Mouse (Mus musculus): ENCODE results near the gene Atp2a3.

Atp2a3 gene

DNA sequence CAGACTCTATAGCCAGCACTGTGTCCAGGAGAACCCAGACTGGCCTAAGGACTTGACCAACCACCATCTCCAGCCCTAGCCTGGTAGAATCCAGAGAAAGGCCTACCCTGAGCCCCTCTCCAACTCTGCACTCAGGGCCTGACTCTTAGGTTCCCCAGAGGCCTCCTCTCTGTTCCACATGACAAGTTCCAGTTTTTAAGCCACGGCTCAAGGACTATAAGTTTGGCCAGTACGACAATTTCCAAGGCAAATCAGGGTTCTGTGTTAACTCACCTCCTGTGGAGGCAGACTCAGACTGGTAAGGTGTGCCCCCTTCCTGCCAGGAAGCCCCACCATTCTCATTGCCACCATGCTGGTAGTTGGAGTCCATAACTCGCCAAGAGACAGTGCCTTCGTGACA, 6.8 kb upstream of the Atp2a3 start:
- no peak for DNase-seq (ENCODE audit: low read depth)

DNA sequence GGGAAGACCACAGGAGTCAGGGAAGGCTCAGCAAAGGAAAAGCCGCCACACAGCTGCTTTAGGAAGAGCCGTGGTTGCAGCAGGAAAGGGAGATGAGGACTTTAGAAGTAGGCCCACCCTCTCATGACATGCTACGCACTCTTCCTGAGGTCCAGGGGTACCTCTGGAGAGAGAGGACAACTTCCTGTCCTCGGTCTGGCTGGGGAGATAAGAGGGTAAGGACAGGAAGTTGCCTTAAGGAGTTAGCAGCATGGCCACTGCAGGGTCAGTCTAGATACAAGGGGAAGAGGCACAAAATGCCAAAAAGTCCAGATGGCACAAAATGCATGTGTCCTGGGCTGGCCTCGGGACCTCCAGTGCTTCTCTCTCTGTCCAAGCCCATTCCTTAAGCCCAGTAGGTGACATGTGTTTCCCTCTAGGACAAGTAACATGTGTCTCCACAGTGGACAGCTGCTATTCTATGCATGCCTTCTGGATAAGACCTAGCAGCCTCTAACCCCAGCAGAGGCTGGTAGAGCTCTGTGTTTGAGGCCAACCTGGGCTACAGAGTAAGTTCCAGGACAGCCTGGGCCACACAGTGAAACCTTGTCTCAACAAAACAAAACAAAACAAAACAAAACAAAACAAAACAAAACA, 5.5 kb upstream of the Atp2a3 start:
- DNase-seq (ENCODE audit: low read depth) = no peak

DNA sequence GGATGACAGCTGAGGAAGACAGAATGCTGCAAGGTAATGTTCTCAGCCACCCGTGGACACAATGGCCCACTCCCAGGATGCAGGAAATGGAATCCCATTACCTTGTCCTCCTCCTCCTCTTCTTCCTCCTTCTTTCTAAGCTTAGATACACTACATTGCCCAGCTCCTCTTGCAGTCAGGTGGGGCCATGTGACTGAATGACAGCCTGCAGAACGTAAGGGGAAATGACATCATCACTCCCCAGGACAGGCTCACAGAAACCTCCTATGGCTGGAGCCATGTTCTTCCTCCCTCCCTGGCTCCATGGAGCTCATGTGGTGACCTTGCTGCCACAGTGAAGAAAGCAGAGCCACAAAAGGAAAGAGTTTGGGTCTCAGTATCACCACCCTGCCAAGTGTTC, 3.7 kb upstream of the Atp2a3 start:
- peak; percentile 41 for DNase-seq (ENCODE audit: low read depth)

DNA sequence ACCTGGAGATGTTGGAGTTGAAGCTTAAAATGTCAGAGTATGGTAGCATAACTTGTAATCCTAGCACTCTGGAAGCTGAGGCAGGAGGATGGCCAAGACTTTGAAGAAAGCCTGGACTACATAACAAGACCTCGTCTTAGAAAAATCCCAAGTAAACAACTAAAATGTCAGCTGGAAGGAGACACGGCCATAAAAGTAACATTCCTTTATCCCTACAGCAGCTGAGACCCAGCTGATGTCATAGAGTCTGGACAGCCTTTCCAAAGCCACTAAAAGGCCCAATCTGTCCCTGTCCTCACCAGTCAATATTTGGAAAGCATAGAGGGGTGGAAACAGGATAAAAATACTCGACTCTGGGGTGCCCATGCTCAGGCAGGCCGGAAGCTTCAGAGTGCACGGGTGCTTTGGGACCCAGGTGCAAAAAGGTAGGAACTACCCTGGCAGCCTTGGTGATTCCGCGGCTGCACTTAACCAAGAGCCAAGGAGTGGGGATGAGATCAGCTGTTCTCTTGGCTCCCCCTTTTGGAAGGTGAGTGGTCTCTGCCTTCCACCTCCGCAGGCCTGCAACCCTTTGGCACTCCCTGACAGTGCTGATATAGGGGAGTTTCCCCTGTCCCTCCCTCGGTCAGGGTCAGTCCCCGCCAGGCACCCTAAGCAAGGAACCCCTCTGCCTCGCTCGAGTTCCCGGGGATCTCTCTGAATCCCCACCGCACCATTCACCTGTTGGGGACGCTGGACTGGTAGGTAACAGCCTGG, 867 bp upstream of the Atp2a3 start:
- no peak for DNase-seq (ENCODE audit: low read depth)

DNA sequence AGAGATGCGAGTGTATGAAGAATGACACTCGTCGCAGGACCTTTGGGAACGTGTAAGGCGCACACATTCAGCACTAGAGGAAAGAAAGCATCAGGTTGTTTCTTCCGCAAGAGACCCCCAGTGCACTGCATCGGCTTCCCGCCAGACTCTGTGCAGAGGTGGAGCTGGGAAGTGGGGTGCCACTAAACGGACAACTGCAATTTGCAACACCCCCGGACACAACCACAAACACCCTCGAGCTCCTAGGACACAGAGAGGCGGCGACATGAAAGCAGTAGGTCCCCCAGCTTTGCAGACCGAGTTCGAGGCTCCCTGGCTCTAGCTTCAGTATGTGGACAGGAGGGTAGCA, 272 bp upstream of the Atp2a3 start:
- no peak for DNase-seq (ENCODE audit: low read depth)

DNA sequence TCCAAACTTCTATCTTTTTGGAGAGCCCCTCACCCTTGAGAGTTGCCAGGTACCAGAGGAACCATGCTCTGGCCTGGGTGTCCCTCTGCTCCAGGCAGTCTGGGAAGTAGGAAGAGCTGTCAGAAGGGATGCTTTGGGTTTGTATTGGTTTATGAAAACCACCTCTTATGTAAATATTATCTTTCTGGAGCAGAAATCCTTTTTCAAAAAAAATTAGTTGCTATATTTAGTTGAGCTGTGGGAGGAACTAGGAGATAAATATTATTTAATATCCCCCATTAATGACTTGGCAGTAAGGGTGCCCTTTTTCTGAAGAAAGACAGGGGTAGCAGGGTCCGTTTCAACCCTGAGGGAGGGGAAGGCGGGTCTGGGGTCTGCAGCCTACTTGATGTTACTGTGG, 1.4 kb downstream of the Atp2a3 start:
- no peak for DNase-seq (ENCODE audit: low read depth)

DNA sequence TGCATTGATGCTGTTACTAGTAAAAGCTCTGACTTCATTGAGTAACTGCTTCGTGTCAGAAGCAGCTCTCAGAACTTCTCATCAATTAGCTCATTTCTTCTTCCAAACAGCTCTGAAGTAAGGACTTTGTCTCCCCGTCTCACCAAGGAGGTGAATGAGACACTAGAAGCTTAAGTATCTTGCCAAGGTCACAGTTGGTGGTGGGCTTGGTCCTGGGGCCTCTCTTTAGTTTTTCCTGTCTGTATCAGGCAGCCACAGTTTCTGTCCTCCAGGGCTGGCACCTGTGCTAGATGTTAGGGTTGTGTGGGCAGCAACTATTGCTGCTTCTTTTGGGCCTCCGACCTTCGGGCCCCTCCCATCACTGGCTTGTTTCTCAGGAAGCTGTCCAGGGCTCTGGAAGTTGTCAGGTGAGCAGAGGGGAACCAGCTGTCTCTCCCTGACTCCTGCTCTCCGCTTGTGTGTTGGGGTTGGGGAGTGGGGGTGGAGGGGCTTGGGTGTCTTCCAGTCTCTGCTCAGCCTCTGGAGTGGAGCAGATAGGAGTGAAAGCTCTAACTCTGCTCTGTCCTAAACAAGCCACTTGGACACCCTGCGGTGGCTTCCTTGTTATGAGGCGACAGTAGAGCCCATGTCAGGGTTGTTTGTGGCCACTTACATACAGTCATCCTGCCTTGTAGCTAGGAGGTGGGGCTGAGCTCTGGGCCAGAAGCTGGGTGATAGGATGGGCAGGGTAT, 2.3 kb downstream of the Atp2a3 start:
- DNase-seq (ENCODE audit: low read depth) = no peak

DNA sequence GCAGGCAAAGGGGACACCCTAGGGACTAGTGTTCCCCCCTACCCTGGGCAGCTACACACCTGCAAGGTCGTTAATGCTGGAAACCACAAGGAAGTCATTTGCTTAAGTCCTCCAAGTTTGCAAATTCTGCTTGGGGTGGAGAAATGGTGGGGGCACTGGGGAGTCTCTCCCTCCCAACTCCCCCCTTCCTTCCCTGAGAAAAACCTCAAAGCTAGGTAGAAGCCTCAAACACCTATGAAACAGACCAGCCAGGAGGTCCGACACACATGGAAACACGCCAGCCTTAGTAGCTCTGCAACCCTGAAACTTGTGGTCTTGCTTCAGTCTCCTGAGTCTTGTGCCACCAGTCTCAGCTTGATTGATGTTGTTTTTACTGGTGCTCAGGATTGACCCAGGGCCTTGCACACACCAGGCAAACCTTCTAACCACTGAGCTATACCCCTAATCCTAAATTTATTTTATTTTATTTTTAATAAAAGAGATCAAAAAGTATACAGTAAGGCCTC, 2.9 kb downstream of the Atp2a3 start:
- DNase-seq (ENCODE audit: low read depth) = no peak

DNA sequence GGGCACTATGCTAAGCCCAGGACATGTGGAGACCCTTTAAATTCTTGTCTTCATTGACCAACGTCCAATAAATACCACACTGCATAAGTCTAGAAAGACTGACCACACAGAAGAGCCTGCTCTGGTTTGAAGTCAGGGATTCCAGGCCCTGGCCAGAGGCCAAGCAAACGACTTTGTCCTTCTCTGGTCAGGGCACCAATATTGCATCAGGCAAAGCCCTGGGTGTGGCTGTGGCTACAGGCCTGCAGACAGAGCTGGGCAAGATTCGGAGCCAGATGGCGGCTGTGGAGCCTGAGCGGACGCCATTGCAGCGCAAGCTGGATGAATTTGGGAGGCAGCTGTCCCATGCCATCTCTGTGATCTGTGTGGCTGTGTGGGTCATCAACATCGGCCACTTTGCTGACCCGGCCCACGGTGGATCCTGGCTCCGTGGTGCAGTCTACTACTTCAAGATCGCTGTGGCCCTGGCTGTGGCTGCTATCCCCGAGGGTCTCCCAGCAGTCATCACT, 14.1 kb downstream of the Atp2a3 start:
- DNase-seq (ENCODE audit: low read depth) = no peak

DNA sequence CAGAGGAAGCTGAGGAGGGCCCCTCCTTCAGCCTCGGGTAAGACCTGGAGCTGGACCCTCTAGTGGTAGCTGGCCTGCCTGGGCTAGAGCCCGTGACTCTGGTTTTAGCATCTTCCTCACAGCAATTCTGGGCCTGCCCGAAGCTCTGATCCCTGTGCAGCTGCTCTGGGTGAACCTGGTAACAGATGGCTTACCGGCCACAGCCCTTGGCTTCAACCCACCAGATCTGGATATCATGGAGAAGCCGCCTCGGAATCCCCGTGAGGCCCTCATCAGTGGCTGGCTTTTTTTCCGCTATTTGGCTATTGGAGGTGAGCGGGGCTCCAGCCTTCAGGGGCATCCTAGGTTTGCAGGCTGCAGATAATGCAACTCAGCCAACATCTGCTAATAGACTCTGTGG, 21.5 kb downstream of the Atp2a3 start:
- no peak for DNase-seq (ENCODE audit: low read depth)

DNA sequence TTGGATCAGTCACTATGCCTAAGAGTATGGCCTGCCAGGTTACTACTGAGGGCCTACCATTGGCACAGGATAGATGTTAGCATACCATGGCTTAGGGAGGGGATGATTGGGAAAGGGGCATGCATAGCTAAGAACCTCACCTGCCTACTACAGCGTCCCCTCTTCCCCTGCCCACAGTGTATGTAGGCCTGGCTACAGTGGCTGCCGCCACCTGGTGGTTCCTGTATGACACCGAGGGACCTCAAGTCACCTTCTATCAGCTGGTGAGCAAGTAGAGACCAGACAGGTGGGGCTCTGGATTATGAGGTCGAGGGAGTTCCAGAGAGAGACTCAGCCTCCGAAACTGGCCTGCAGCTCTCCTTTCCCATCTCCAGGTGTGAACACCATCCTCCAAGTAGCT, 22.3 kb downstream of the Atp2a3 start:
- peak; percentile 37 for DNase-seq (ENCODE audit: low read depth)

DNA sequence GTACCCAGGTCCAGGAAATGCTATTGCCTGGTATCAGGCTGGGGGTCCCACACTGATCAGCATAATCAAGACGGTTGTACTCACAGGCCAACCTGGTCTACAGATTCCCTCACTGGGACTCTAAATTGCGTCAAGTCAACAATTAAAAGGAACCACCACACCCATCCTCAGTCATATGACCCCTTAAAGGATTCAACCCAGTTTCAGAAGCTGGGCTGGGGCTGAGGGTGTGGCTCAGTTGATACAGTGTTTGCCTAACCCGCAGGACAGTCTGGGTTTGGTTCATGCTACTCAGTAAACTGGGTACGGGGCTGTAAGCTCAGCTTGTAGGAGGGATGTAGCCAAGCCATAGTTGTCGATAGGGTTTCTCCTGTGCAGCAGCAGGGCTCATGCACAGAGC, 25.8 kb downstream of the Atp2a3 start:
- DNase-seq (ENCODE audit: low read depth) = no peak

DNA sequence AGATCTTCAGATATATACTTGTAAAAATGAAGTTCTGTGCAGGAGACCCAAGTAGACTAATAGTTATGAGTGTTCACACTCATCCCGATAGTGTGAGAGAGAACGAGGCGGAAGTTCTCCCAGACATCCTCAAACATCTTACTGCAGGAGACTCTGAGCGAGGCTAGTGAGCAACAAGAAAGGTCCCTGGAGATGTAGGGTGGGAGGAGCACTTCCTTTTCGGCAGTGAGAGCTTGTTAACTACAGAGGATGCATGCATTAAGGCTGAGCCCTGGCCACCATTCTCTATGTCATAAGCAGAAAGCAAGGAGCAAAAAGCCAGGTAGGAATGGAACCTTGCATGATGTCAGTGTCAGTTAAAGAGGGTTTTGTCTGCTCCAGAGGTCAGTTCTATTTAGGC, 26.3 kb downstream of the Atp2a3 start:
- DNase-seq (ENCODE audit: low read depth) = no peak

DNA sequence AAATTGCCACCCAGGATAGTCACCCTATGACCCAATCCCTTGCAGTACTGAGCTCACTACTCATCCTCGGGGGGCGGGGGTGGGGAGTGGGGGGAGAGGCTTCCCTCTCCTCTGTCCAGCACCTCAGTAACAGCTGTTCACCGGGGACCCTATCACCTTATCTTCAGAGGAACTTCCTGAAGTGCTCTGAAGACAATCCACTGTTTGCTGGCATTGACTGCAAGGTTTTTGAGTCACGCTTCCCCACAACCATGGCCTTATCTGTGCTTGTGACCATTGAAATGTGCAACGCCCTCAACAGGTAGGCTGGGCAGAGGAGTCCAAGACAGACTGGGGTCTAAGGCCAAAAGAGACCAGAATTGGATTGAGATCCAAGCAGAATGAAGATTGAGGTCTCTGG, 26.8 kb downstream of the Atp2a3 start:
- no peak for DNase-seq (ENCODE audit: low read depth)

DNA sequence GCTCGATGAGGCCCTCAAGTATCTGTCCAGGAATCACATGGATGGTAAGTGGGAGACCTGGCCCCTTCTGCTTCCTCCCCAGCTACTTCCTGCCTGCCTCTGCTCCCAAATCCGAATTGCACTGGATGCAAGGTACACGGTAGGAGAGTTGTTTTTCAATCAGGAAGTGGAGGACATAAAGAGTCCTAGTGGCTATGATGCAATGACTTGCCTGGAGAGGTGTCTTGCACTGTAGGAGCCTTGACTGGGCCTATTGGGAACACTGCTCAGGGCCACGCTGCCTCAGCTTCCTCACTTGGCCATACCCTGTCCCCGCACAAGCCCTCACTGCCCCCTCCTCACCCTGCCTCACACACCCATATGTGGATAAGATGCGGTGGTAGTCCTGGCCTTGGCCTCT, 28.1 kb downstream of the Atp2a3 start:
- DNase-seq (ENCODE audit: low read depth) = no peak

DNA sequence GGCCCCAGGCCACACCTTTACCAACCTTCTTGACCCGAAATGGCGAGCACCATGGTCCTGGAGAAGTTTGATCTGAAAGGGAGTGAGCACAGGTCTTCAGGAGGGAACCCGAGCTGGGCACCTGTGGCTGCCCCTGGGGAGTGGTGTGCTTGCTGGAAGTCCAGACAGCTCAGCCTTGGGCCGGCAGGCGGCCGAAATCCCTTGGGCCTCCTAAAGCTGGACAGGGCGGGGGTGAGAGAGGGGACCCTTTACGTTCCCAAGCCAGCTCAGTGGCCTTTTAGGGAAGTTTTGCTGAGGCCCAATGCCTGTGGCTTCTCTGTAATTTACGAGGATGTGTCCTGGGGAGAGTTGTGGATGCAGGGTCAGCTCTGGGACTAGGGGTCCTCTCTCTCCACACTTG, 29.7 kb downstream of the Atp2a3 start:
- DNase-seq (ENCODE audit: low read depth) = no peak

DNA sequence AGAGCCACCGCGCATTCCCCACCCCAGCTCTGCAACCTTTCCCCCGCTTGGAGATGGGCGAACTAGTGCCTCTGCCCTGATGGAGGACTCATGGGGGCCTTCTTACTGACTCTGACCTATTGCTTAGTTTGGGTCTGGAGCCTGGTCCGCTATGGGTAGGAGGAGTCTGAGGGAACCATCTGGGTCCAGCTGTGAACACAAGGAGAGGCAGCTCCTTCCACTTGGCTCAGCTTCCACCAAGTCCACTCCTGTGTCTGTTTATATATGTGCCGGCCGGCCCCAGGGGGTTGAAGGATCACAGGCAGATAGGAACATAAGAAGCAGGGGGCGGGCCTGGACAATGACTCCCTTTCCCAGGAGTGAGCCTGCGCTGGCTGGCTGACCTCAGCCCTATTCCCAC, 31.0 kb downstream of the Atp2a3 start:
- no peak for DNase-seq (ENCODE audit: low read depth)

DNA sequence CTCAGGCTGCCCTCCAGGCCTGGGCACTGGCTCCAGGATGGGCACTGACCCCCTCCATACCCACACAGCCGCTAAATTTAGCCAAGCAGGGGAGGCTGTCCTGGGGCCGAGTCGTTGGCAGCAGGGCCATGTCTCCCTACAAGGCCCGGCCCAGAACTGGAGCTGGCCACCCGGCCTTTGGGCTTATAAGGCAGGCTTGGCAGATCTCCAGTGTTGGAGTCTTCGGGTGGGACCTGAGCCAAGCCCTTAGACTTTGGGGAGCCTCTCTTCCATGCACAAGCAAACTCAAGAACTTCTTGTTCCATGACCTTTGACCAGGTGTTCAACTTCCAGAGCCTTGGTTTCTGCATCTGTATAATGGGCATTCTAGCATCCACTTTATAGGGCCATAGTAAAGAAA, 35.4 kb downstream of the Atp2a3 start:
- no peak for DNase-seq (ENCODE audit: low read depth)

DNA sequence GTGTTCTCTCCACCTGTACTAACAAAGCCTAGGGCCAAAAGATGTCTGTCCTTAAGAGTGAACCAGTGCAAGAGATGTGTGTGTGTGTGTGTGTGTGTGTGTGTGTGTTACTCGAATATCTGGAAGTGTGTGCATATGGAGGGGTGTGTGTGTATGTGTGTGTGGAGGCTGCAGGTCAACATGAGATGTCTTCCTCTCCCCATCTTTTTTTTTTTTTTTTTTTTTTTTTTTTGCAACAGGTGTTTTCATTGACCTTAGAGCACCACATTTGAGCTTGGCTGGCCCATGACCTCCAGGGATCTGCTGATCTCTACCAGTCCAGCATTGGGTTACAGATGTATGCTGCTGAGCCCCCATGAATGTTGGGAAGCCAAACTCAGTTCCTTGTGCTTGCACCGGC, 35.8 kb downstream of the Atp2a3 start:
- DNase-seq (ENCODE audit: low read depth) = no peak

DNA sequence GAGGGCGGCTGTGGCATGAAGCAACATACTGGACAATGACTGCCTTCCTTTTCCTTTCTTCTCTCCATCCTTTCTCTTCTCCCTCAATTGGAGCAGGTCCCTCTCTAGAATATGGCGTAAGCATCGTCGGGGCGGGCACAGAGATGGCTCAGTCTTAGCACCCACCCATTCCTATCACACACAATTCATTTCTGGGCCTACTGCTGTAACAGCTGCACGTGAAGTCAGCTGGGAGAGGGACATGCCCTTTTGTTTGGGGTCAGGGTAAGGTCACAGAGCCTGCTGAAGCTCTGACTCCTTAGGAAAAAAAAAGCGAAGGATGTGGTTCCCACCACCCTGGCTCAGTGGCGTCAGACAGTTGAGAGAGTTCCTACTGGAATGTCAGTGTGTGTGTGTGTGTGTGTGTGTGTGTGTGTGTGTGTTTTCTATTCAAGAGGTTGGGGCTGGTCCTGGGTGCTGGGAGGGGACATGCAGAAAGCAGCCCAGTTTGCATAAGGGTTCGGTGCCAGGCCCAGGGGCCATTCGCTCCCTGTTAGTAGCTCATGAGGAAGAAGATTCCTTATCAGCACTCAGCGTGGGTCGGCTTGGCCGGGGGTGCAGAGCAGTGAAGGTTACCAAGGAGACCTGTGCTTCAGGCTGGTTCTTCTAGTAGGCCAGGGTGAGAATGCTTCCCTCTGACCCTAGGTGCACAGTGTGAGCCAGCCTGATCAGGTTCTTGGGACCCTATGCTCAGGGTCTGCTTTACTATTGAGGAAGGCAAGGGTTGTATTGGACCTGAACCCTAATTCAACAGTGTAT, 36.8 kb downstream of the Atp2a3 start:
- no peak for DNase-seq (ENCODE audit: low read depth)

DNA sequence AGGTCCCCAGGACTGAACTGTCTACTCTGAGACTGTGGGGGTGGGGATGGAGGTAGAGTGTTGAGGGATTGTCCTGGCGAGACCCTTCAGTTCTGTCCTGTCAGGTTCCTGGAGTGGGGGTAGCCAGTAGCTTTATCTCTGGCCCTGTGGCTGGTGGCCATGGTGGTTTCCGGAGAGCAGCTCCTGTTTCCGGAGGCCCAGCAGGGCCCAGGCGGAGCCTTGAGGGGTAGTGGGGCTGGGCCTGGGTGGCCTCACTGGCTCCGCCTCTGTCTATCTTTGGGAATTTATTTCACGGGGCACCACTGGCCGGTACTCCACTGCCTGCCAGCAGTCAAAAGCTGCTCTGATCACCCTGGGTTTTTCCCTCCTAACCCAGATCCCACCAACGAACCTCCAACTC, 37.8 kb downstream of the Atp2a3 start, which contains the start of gene P2rx1:
Gene P2rx1 (plus strand): TSS at position 333 of the 400 bp plus-strand sequence.
- DNase-seq (ENCODE audit: low read depth) = no peak

DNA sequence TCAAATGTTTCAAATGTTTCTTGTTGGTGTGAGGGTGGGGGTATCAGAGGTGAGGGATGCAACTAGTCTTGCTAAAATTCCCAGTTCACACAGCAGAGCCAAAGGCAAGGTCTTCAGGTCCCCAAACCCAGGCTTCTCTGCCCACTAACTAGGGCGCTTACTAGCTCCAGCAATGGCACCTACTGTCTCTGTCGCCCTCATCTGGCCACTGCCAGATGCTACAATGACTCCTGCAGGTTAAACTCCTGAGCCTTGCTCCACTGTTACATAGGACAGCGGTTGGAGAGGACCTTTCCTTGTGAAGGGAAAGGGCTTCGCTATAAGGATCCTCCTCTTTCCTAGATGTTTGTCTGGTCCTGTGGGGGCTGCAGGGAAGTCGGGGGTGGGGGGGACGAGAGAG, 40.1 kb downstream of the Atp2a3 start:
- peak; percentile 81 for DNase-seq (ENCODE audit: low read depth)
